Mouse (Mus musculus) forebrain, embryonic 10.5 days (tissue): ENCODE measurements around the gene Bri3. TPM values are rescaled to one million over a fixed set of nuclear protein-coding genes. Genes with fewer than 3 reads are reported as not detected.

Experiments used
- DNase-seq: peaks from one replicate; pipeline ENCODE4 v3.0.0-alpha.2; 2017; ENCODE audit warnings: low spot score; ENCODE audit errors: extremely low spot score
- H3K27ac ChIP-seq: fragments of 300-500 bp; sonication (generic); 2 replicates; pipeline ENCODE4 v1.5.1; 2016; ENCODE audit warnings: mild to moderate bottlenecking
- H3K27me3 ChIP-seq: fragments of 300-500 bp; sonication (generic); 2 replicates; pipeline ENCODE4 v1.6.1; 2016; ENCODE audit warnings: mild to moderate bottlenecking; ENCODE audit not compliant: poor library complexity, severe bottlenecking
- H3K36me3 ChIP-seq: fragments of 300-500 bp; sonication (generic); replicated peaks from 2 replicates; pipeline ENCODE4 v1.6.1; 2016; ENCODE audit warnings: mild to moderate bottlenecking, moderate library complexity
- H3K4me1 ChIP-seq: fragments of 300-500 bp; sonication (generic); 2 replicates; pipeline ENCODE4 v1.6.1; 2016
- H3K4me3 ChIP-seq: fragments of 300-500 bp; sonication (generic); 2 replicates; pipeline ENCODE4 v1.5.1; 2016; ENCODE audit warnings: mild to moderate bottlenecking, moderate library complexity
- H3K9me3 ChIP-seq: fragments of 300-500 bp; sonication (generic); 2 replicates; pipeline ENCODE4 v1.6.1; 2016; ENCODE audit warnings: mild to moderate bottlenecking, moderate library complexity
- WGBS: fragments of 180-500 bp; shearing (Covaris S2); methylation state at CpG from one replicate; pipeline ENCODE4 v1.1.7; 2016; 5-methylcytosine and 5-hydroxymethylcytosine counted together
- polyA plus RNA-seq: library from polyadenylated mRNA; unstranded; fragments of >200 nt; fragmentation: Nextera tagmentation; extraction: Ambion mirVana; gene quantifications from 2 replicates; pipeline ENCODE4 v1.2.1, GENCODE M21; 2016

Gene Bri3
- polyA plus RNA-seq, 1 experiment from 2014 or later: 113 TPM

GRCm38 (mm10) chr5:144446475-144447225 is 202.4 kb downstream of the Bri3 start:
- Histone ChIP-seq H3K4me3 (no peak overlapping the region), H3K9me3 (no peaks in the 10 kb centered on the region), H3K4me1 (no peaks in the 10 kb centered on the region), H3K36me3 (no peaks in the 10 kb centered on the region), H3K27ac (no peak overlapping the region), H3K27me3 (no peaks in the 10 kb centered on the region)
- DNase-seq: no peak
- 83% methylated on average over 10 of the region's 10 CpGs for WGBS

GRCm38 (mm10) chr5:144447226-144447616 is 203.0 kb downstream of the Bri3 start:
- H3K36me3 ChIP-seq: no peaks in the 10 kb centered on the region
- WGBS: 85% methylated on average over 8 of the region's 8 CpGs
- no peak for DNase-seq
- no peak overlapping the region for H3K27ac ChIP-seq
- H3K27me3 ChIP-seq: no peaks in the 10 kb centered on the region
- H3K9me3 ChIP-seq: no peaks in the 10 kb centered on the region; the same call in 1 of the 2 replicates
- H3K4me3 ChIP-seq: no peak overlapping the region
- no peaks in the 10 kb centered on the region for H3K4me1 ChIP-seq

GRCm38 (mm10) chr5:144447975-144448374 is 203.7 kb downstream of the Bri3 start:
- H3K4me1 ChIP-seq: no peaks in the 10 kb centered on the region
- no peak overlapping the region for H3K27ac ChIP-seq
- H3K27me3 ChIP-seq: no peaks in the 10 kb centered on the region
- no peaks in the 10 kb centered on the region for H3K36me3 ChIP-seq
- no peak overlapping the region for H3K4me3 ChIP-seq
- WGBS: 57% methylated on average over 5 of the region's 5 CpGs
- DNase-seq: no peak
- H3K9me3 ChIP-seq: no peaks in the 10 kb centered on the region; the same call in 1 of the 2 replicates

GRCm38 (mm10) chr5:144452776-144453455 is 208.7 kb downstream of the Bri3 start:
- no peak overlapping the region for H3K4me3 ChIP-seq
- no peak overlapping the region for H3K27ac ChIP-seq
- H3K4me1 ChIP-seq: peaks cover 11% of the 10 kb centered on the region
- no peak for DNase-seq
- H3K9me3 ChIP-seq: no peaks in the 10 kb centered on the region; the same call in 1 of the 2 replicates
- WGBS: 81% methylated on average over 7 of the region's 7 CpGs
- no peaks in the 10 kb centered on the region for H3K27me3 ChIP-seq
- no peaks in the 10 kb centered on the region for H3K36me3 ChIP-seq

- Histone ChIP-seq H3K4me1 (peaks cover 28% of the 10 kb centered on the region), H3K4me3 (peak overlapping the region; percentile 38), H3K9me3 (no peaks in the 10 kb centered on the region), H3K36me3 (no peaks in the 10 kb centered on the region), H3K27ac (peak overlapping the region; percentile 79), H3K27me3 (no peaks in the 10 kb centered on the region)
- DNase-seq: peak; percentile 58
- WGBS: 12% methylated on average over 11 of the region's 11 CpGs
Observed at GRCm38 (mm10) chr5:144457623-144458287, 213.5 kb downstream of the Bri3 start.

- 54% methylated on average over 6 of the region's 6 CpGs for WGBS
- no peak for DNase-seq
- H3K9me3 ChIP-seq: no peaks in the 10 kb centered on the region; the same call in 1 of the 2 replicates
- no peak overlapping the region for H3K4me3 ChIP-seq
- no peaks in the 10 kb centered on the region for H3K4me1 ChIP-seq
- no peaks in the 10 kb centered on the region for H3K27me3 ChIP-seq
- H3K36me3 ChIP-seq: no peaks in the 10 kb centered on the region
- H3K27ac ChIP-seq: no peak overlapping the region
Observed at GRCm38 (mm10) chr5:144466987-144467386, 222.8 kb downstream of the Bri3 start.

GRCm38 (mm10) chr5:144473056-144473455 is 228.8 kb downstream of the Bri3 start:
- 86% methylated on average over 14 of the region's 14 CpGs for WGBS
- Histone ChIP-seq H3K4me3 (no peak overlapping the region), H3K36me3 (no peaks in the 10 kb centered on the region), H3K9me3 (peaks cover 5% of the 10 kb centered on the region; the same call in 1 of the 2 replicates), H3K4me1 (no peaks in the 10 kb centered on the region), H3K27ac (no peak overlapping the region), H3K27me3 (no peaks in the 10 kb centered on the region)
- DNase-seq: no peak

- 35% methylated on average over 8 of the region's 8 CpGs for WGBS
Observed at GRCm38 (mm10) chr5:144479677-144480171, 235.5 kb downstream of the Bri3 start.

GRCm38 (mm10) chr5:144483659-144484375 is 239.6 kb downstream of the Bri3 start:
- peak; percentile 23 for DNase-seq
- Histone ChIP-seq H3K9me3 (peaks cover 7% of the 10 kb centered on the region; the same call in 1 of the 2 replicates), H3K36me3 (no peaks in the 10 kb centered on the region), H3K27ac (peak overlapping the region; percentile 58; the same call in 1 of the 2 replicates), H3K4me3 (no peak overlapping the region; the same call in 1 of the 2 replicates), H3K27me3 (peaks cover 8% of the 10 kb centered on the region; the same call in 1 of the 2 replicates), H3K4me1 (peaks cover 35% of the 10 kb centered on the region)
- WGBS: 38% methylated on average over 16 of the region's 16 CpGs

More at GRCm38 (mm10) chr5:144479677-144480171, 235.5 kb downstream of the Bri3 start:
- H3K9me3 ChIP-seq: peaks cover 8% of the 10 kb centered on the region; the same call in 1 of the 2 replicates
- H3K27me3 ChIP-seq: peaks cover 8% of the 10 kb centered on the region; the same call in 1 of the 2 replicates
- H3K36me3 ChIP-seq: no peaks in the 10 kb centered on the region
- no peak for DNase-seq
- peaks cover 35% of the 10 kb centered on the region for H3K4me1 ChIP-seq
- H3K27ac ChIP-seq: peak overlapping the region; percentile 63
- no peak overlapping the region for H3K4me3 ChIP-seq

GRCm38 (mm10) chr5:144491308-144491707 is 247.1 kb downstream of the Bri3 start:
- no peak for DNase-seq
- WGBS: 14% methylated on average over 6 of the region's 6 CpGs
- no peaks in the 10 kb centered on the region for H3K36me3 ChIP-seq
- no peaks in the 10 kb centered on the region for H3K4me1 ChIP-seq
- no peaks in the 10 kb centered on the region for H3K27me3 ChIP-seq
- no peaks in the 10 kb centered on the region for H3K9me3 ChIP-seq
- H3K4me3 ChIP-seq: no peak overlapping the region
- no peak overlapping the region for H3K27ac ChIP-seq
